Mouse (Mus musculus) MEL (cell line): Measurements from ENCODE around the gene Ano6.

Source experiments
- ELF1 ChIP-seq: IDR thresholded peaks from 2 replicates; pipeline ENCODE4 v1.6.1; 2014; ENCODE audit warnings: low read depth, mild to moderate bottlenecking, inconsistent platforms, low read length, improper control_type of control experiment, moderate library complexity
- EP300 ChIP-seq, 2 experiments: IDR thresholded peaks; 2 replicates each; pipeline ENCODE4 v1.6.1; 2011; ENCODE audit warnings: improper control_type of control experiment in 2 of 2, low read length in 2 of 2, low read depth in 1 of 2, mild to moderate bottlenecking in 1 of 2
- JUND ChIP-seq: IDR thresholded peaks from 2 replicates; pipeline ENCODE4 v1.6.1; 2011; ENCODE audit warnings: low read depth, mild to moderate bottlenecking, improper control_type of control experiment, low read length
- MXI1 ChIP-seq: IDR thresholded peaks from 2 replicates; pipeline ENCODE4 v1.6.1; 2011; ENCODE audit warnings: mild to moderate bottlenecking, low read depth, low read length, improper control_type of control experiment
- POLR2A ChIP-seq, 2 experiments: IDR thresholded peaks; 2 replicates each; pipeline ENCODE4 v1.6.1; 2011 to 2012; ENCODE audit warnings: low read length in 2 of 2, mild to moderate bottlenecking in 2 of 2, control low read depth in 1 of 2, improper control_type of control experiment in 1 of 2, low read depth in 1 of 2, moderate library complexity in 1 of 2; ENCODE audit not compliant: control insufficient read depth in 1 of 2, insufficient read depth in 1 of 2, poor library complexity in 1 of 2
- USF1 ChIP-seq: IDR thresholded peaks from 2 replicates; pipeline ENCODE4 v1.6.1; 2014; ENCODE audit warnings: low read depth, mild to moderate bottlenecking, inconsistent platforms, low read length, improper control_type of control experiment, moderate library complexity
- ZNF384 ChIP-seq: IDR thresholded peaks from 2 replicates; pipeline ENCODE4 v1.6.1; 2012; ENCODE audit warnings: low read depth, mild to moderate bottlenecking, inconsistent platforms, low read length, improper control_type of control experiment

DNA sequence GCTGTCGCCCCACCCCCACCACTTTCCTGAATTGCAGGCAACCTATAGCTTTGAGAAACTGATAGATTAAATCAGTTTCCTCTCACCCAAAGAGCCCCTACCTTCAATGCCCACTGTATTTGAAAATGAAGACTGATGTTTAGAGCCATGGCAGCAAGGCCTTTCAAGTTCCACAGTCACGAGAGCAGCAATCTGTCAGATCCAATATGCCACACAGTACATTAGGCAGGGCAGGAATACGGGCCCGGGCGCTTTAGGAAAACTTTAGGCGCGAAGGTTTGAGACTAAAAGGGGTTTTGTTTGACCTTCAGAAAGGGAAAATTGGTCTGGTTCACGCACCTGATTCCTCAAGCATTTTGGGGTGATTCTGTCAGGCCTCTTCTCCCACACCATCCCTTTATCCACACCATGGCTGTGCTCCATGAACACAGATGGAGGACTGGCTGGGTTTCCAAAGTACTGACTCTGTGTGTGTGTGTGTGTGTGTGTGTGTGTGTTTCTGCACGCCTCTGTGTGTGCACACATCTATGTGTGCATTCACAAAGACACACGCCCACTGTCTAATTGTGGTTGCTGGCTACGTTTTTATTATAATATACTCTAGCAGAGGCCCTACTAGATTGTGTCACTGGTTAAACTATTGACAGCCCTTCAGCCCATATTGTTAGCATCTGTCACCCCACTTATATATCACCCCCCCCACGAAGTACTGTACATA is 173.0 kb downstream of the Ano6 start:
- TF ChIP-seq MXI1 = no peak
- no peak for TF ChIP-seq ELF1
- no peak for TF ChIP-seq POLR2A (IDR thresholded peaks at IDR 0.05; ENCODE audit: control insufficient read depth in 1 of 2, insufficient read depth in 1 of 2, low read depth in 1 of 2, low read length in 2 of 2, poor library complexity in 1 of 2)
- no peak for TF ChIP-seq EP300 (IDR thresholded peaks at IDR 0.05; ENCODE audit: low read depth in 1 of 2, low read length in 2 of 2)
- TF ChIP-seq JUND = no peak
- TF ChIP-seq USF1 = no peak
- no peak for TF ChIP-seq ZNF384
